Mouse (Mus musculus) heart, postnatal 0 days (tissue): ENCODE measurements at regions not wholly inside any gene's neighbourhood (a gene's known extent, or its start where the extent isn't known, plus 50 kb on each side); places are given as distances from the start of the nearest gene placed in this dataset.

ENCODE experiments used
- CTCF ChIP-seq: IDR thresholded peaks from 2 replicates; pipeline ENCODE4 v1.5.1; 2016; ENCODE audit warnings: antibody characterized with exemption, control low read depth, low read depth
- EP300 ChIP-seq: IDR thresholded peaks from 2 replicates; pipeline ENCODE4 v1.6.1; 2016; ENCODE audit warnings: antibody characterized with exemption, low read depth

- TF ChIP-seq CTCF (no peak), EP300 (no peak)
Observed at GRCm38 (mm10) chr1:152223666-152224065, 133.7 kb upstream of the 1700025G04Rik start.
